Mouse (Mus musculus) MEL (cell line): Measurements from ENCODE around the gene Ccdc85c. TPM values are rescaled to one million over a fixed set of nuclear protein-coding genes. Genes with fewer than 3 reads are reported as not detected.

Experiments
- DNase-seq: peaks from one replicate; pipeline ENCODE4 v3.0.0; 2011; ENCODE audit warnings: low read depth, low spot score
- H3K27ac ChIP-seq: 2 replicates; pipeline ENCODE4 v1.5.1; 2012; ENCODE audit warnings: low read depth, mild to moderate bottlenecking, control low read depth, low read length, moderate library complexity; ENCODE audit not compliant: control insufficient read depth
- H3K27me3 ChIP-seq, 2 experiments: fragments of 150-350 bp in 1 of 2; sonication (generic) in 1 of 2; 2 replicates each; pipeline ENCODE4 v1.6.1; 2012; ENCODE audit warnings: low read length in 2 of 2, mild to moderate bottlenecking in 2 of 2, improper control_type of control experiment in 1 of 2, moderate library complexity in 1 of 2; ENCODE audit not compliant: insufficient read depth in 2 of 2, control insufficient read depth in 1 of 2
- H3K36me3 ChIP-seq, 2 experiments: 2 replicates each; pipeline ENCODE4 v1.6.1; 2012 to 2014; ENCODE audit warnings: low read length in 2 of 2, improper control_type of control experiment in 1 of 2, inconsistent platforms in 1 of 2, mild to moderate bottlenecking in 1 of 2; ENCODE audit not compliant: insufficient read depth in 2 of 2, control insufficient read depth in 1 of 2
- H3K4me1 ChIP-seq, 2 experiments: fragments of 150-350 bp in 1 of 2; sonication (generic) in 1 of 2; 2 replicates each; pipeline ENCODE4 v1.6.1; 2012; ENCODE audit warnings: low read length in 2 of 2, improper control_type of control experiment in 1 of 2, mild to moderate bottlenecking in 1 of 2; ENCODE audit not compliant: insufficient read depth in 2 of 2, control insufficient read depth in 1 of 2
- H3K4me3 ChIP-seq, 2 experiments: fragments of 150-350 bp in 1 of 2; sonication (generic) in 1 of 2; 2 replicates each; pipeline ENCODE4 v1.5.1; 2012; ENCODE audit warnings: low read depth in 2 of 2, low read length in 2 of 2, mild to moderate bottlenecking in 2 of 2, moderate library complexity in 2 of 2, control low read depth in 1 of 2, improper control_type of control experiment in 1 of 2; ENCODE audit not compliant: control insufficient read depth in 1 of 2, insufficient read depth in 1 of 2
- H3K79me2 ChIP-seq: 2 replicates; pipeline ENCODE4 v1.6.1; 2012; ENCODE audit warnings: mild to moderate bottlenecking, low read length, moderate library complexity; ENCODE audit not compliant: control insufficient read depth, poor library complexity, insufficient read depth
- H3K9ac ChIP-seq: 2 replicates; pipeline ENCODE4 v1.6.1; 2012; ENCODE audit warnings: low read depth, mild to moderate bottlenecking, control low read depth, low read length, moderate library complexity; ENCODE audit not compliant: control insufficient read depth, poor library complexity, severe bottlenecking
- H3K9me3 ChIP-seq: fragments of 150-350 bp; sonication (generic); replicated peaks from 2 replicates; pipeline ENCODE4 v1.6.1; 2012; ENCODE audit warnings: mild to moderate bottlenecking, low read length, improper control_type of control experiment, moderate library complexity; ENCODE audit not compliant: insufficient read depth
- E2F4 ChIP-seq: IDR thresholded peaks from 2 replicates; pipeline ENCODE4 v1.6.1; 2011; ENCODE audit warnings: low read depth, low read length, improper control_type of control experiment, borderline replicate concordance
- ELF1 ChIP-seq: IDR thresholded peaks from 2 replicates; pipeline ENCODE4 v1.6.1; 2014; ENCODE audit warnings: low read depth, mild to moderate bottlenecking, inconsistent platforms, low read length, improper control_type of control experiment, moderate library complexity
- EP300 ChIP-seq, 2 experiments: IDR thresholded peaks; 2 replicates each; pipeline ENCODE4 v1.6.1; 2011; ENCODE audit warnings: improper control_type of control experiment in 2 of 2, low read length in 2 of 2, low read depth in 1 of 2, mild to moderate bottlenecking in 1 of 2
- GABPA ChIP-seq: IDR thresholded peaks from 2 replicates; pipeline ENCODE4 v1.6.1; 2012; ENCODE audit warnings: low read depth, mild to moderate bottlenecking, inconsistent platforms, low read length, improper control_type of control experiment, moderate library complexity
- HCFC1 ChIP-seq: IDR thresholded peaks from 2 replicates; pipeline ENCODE4 v1.6.1; 2012; ENCODE audit warnings: low read depth, mild to moderate bottlenecking, inconsistent platforms, low read length, improper control_type of control experiment, moderate library complexity
- KAT2A ChIP-seq: conservative IDR thresholded peaks from 2 replicates; pipeline ENCODE4 v1.6.1; 2012; ENCODE audit warnings: low read depth, low read length, improper control_type of control experiment, inconsistent platforms
- NELFE ChIP-seq: IDR thresholded peaks from 2 replicates; pipeline ENCODE4 v1.6.1; 2011; ENCODE audit warnings: low read depth, low read length, improper control_type of control experiment
- POLR2A ChIP-seq, 2 experiments: IDR thresholded peaks; 2 replicates each; pipeline ENCODE4 v1.6.1; 2011 to 2012; ENCODE audit warnings: low read length in 2 of 2, mild to moderate bottlenecking in 2 of 2, control low read depth in 1 of 2, improper control_type of control experiment in 1 of 2, low read depth in 1 of 2, moderate library complexity in 1 of 2; ENCODE audit not compliant: control insufficient read depth in 1 of 2, insufficient read depth in 1 of 2, poor library complexity in 1 of 2
- POLR2AphosphoS5 ChIP-seq: IDR thresholded peaks from 2 replicates; pipeline ENCODE4 v1.6.1; 2012; ENCODE audit warnings: low read depth, borderline replicate concordance, mild to moderate bottlenecking, inconsistent platforms, low read length, moderate library complexity, mixed read lengths
- RAD21 ChIP-seq: IDR thresholded peaks from 2 replicates; pipeline ENCODE4 v1.6.1; 2011; ENCODE audit warnings: mild to moderate bottlenecking, low read depth, low read length, improper control_type of control experiment
- TBP ChIP-seq: IDR thresholded peaks from 2 replicates; pipeline ENCODE4 v1.8.0; 2011; ENCODE audit warnings: low read depth, low read length, improper control_type of control experiment
- USF1 ChIP-seq: IDR thresholded peaks from 2 replicates; pipeline ENCODE4 v1.6.1; 2014; ENCODE audit warnings: low read depth, mild to moderate bottlenecking, inconsistent platforms, low read length, improper control_type of control experiment, moderate library complexity
- USF2 ChIP-seq, 2 experiments: IDR thresholded peaks; 2 replicates each; pipeline ENCODE4 v1.6.1; 2011 to 2012; ENCODE audit warnings: improper control_type of control experiment in 2 of 2, low read length in 2 of 2, borderline replicate concordance in 1 of 2, inconsistent platforms in 1 of 2, low read depth in 1 of 2, mild to moderate bottlenecking in 1 of 2; ENCODE audit not compliant: insufficient read depth in 1 of 2
- ZC3H11A ChIP-seq: IDR thresholded peaks from 2 replicates; pipeline ENCODE4 v1.6.1; 2012; ENCODE audit warnings: low read depth, mild to moderate bottlenecking, inconsistent platforms, low read length, improper control_type of control experiment
- ZKSCAN1 ChIP-seq: IDR thresholded peaks from 2 replicates; pipeline ENCODE4 v1.6.1; 2012; ENCODE audit warnings: low read depth, mild to moderate bottlenecking, inconsistent platforms, low read length, improper control_type of control experiment, moderate library complexity
- ZMIZ1 ChIP-seq: IDR thresholded peaks from 2 replicates; pipeline ENCODE4 v1.6.1; 2012; ENCODE audit warnings: low read depth, mild to moderate bottlenecking, inconsistent platforms, low read length, improper control_type of control experiment, moderate library complexity
- ZNF384 ChIP-seq: IDR thresholded peaks from 2 replicates; pipeline ENCODE4 v1.6.1; 2012; ENCODE audit warnings: low read depth, mild to moderate bottlenecking, inconsistent platforms, low read length, improper control_type of control experiment
- polyA plus RNA-seq, 2 experiments: library from polyadenylated mRNA; stranded (reverse) in 1 of 2; unstranded in 1 of 2; fragments of >175 nt in 1 of 2; fragments of >200 nt in 1 of 2; gene quantifications; 2 replicates each; pipeline versions ENCODE4 v1.2.1 to v1.2.4; 2012; ENCODE audit warnings: low replicate concordance in 2 of 2, low read depth in 1 of 2; ENCODE audit not compliant: insufficient read length in 2 of 2, insufficient read depth in 1 of 2, missing spikeins in 1 of 2
- total RNA-seq: library from RNA; depleted of rRNA; stranded (reverse); fragments of 300-350 nt; gene quantifications from 2 replicates; pipeline ENCODE4 v1.2.3, GENCODE M21; 2012

Ccdc85c gene
- total and polyA plus RNA-seq, 3 experiments: 19.8 to 24.8 TPM; not detected in 1

DNA sequence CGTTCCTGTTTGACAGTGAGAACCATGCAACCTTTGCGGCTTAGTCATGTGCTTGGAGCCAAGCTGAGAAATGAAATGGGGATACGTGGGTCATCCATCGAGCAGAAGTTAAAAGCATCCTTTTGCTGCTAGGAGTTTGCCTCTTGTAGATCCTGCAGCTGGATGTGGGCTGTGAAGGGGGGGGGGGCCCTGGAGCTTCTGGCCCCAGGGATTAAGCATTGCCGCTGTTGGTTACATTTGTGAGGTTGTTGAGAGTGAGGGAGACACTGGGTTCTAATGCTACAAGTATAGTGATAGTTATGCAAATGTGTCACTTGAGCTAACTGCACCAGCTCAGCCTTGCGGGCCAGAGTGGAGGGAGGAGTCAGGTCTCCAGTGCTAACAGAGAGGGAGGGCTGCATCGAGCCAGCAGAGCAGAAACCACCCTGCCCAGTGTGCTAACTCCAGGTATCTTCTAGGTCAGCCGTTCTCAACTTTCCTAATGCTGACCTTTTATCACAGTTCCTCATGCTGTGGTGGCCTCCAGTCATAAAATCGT is 42.0 kb upstream of the Ccdc85c start:
- Histone ChIP-seq H3K9ac (no peak overlapping the region), H3K27ac (no peak overlapping the region), H3K79me2 (no peaks in the 10 kb centered on the region), H3K36me3 (no peaks in the 10 kb centered on the region), H3K4me1 (no peaks in the 10 kb centered on the region), H3K9me3 (no peaks in the 10 kb centered on the region), H3K27me3 (no peaks in the 10 kb centered on the region), H3K4me3 (no peak overlapping the region)
- no peak for TF ChIP-seq ELF1
- TF ChIP-seq E2F4: no peak
- no peak for TF ChIP-seq ZMIZ1
- no peak for TF ChIP-seq EP300 (IDR thresholded peaks at IDR 0.05; ENCODE audit: low read depth in 1 of 2, low read length in 2 of 2)
- no peak for TF ChIP-seq ZC3H11A
- TF ChIP-seq KAT2A: no peak
- TF ChIP-seq GABPA: no peak
- TF ChIP-seq USF2 (IDR thresholded peaks at IDR 0.05; ENCODE audit: borderline replicate concordance in 1 of 2, insufficient read depth in 1 of 2, low read depth in 1 of 2, low read length in 2 of 2): no peak
- TF ChIP-seq TBP: no peak
- no peak for TF ChIP-seq RAD21
- no peak for TF ChIP-seq HCFC1
- TF ChIP-seq ZKSCAN1: no peak
- no peak for TF ChIP-seq ZNF384
- TF ChIP-seq POLR2AphosphoS5: no peak
- no peak for TF ChIP-seq USF1
- no peak for TF ChIP-seq POLR2A (IDR thresholded peaks at IDR 0.05; ENCODE audit: control insufficient read depth in 1 of 2, insufficient read depth in 1 of 2, low read depth in 1 of 2, low read length in 2 of 2, poor library complexity in 1 of 2)
- no peak for DNase-seq

DNA sequence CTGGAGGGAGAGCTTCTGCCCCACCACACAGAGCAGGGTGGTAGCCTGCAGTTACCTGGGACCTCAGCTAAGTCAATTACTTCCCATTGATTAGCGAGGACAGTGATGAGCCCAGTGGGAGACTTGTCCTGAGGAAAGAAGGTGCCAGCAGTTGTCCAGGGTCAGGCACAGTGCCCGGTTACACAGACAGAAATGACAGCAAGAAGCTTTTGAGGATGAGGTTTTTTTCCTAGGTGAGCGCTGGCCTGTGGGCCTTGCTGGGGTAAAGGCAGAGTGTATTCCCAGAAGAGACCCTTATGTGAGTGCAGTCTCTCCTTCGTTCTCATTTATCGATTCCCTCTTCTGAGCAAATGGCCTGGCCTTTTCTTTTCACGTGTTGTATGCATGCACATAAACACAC is 41.4 kb upstream of the Ccdc85c start:
- no peaks in the 10 kb centered on the region for H3K27me3 ChIP-seq
- H3K9me3 ChIP-seq: no peaks in the 10 kb centered on the region

More for the DNA sequence above, 41.4 kb upstream of the Ccdc85c start:
- H3K27ac ChIP-seq: no peak overlapping the region
- H3K36me3 ChIP-seq: no peaks in the 10 kb centered on the region
- no peaks in the 10 kb centered on the region for H3K79me2 ChIP-seq
- H3K4me3 ChIP-seq: no peak overlapping the region
- DNase-seq: no peak
- no peaks in the 10 kb centered on the region for H3K4me1 ChIP-seq
- no peak for TF ChIP-seq NELFE
- TF ChIP-seq, all 39 proteins: peak for 0
- H3K9ac ChIP-seq: no peak overlapping the region
